Mouse (Mus musculus) bone marrow macrophage, adult 2 months (primary cell): ENCODE results near the gene Tex46.

ENCODE experiments used
- CTCF ChIP-seq: IDR thresholded peaks from 2 replicates; pipeline ENCODE4 v1.5.1; 2012; ENCODE audit warnings: low read depth, mild to moderate bottlenecking, low read length, moderate library complexity
- POLR2A ChIP-seq: IDR thresholded peaks from 2 replicates; pipeline ENCODE4 v1.6.1; 2012; ENCODE audit warnings: mild to moderate bottlenecking, low read depth, low read length, borderline replicate concordance

- no peak for TF ChIP-seq CTCF
- no peak for TF ChIP-seq POLR2A
Measured at GRCm38 (mm10) chr4:136602018-136602554, 8.2 kb upstream of the Tex46 start.
